Mouse (Mus musculus) C2C12 (cell line): ENCODE results near the gene Msrb3. TPM values are rescaled to one million over a fixed set of nuclear protein-coding genes. Genes with fewer than 3 reads are reported as not detected.

Experiments
- H3K27me3 ChIP-seq: one replicate; pipeline ENCODE4 v1.6.1; 2011; ENCODE audit not compliant: control insufficient read depth, insufficient read depth, insufficient read length
- H3K36me3 ChIP-seq: one replicate; pipeline ENCODE4 v1.6.1; 2011; ENCODE audit not compliant: control insufficient read depth, insufficient read depth
- H3K4me3 ChIP-seq: one replicate; pipeline ENCODE4 v1.5.1; 2011; ENCODE audit warnings: mild to moderate bottlenecking, control low read depth; ENCODE audit not compliant: poor library complexity, insufficient read depth, severe bottlenecking
- H3K79me2 ChIP-seq: one replicate; pipeline ENCODE4 v1.6.1; 2011; ENCODE audit not compliant: control insufficient read depth, insufficient read depth
- H3K79me3 ChIP-seq: one replicate; pipeline ENCODE4 v1.6.1; 2011; ENCODE audit warnings: low read depth, control low read depth
- H3ac ChIP-seq: one replicate; pipeline ENCODE3; 2011; ENCODE audit warnings: low read depth; ENCODE audit not compliant: control insufficient read depth, insufficient read length
- CEBPB ChIP-seq: IDR thresholded peaks from one replicate; pipeline ENCODE4 v1.6.1; 2011; ENCODE audit warnings: low read depth, mild to moderate bottlenecking, control low read depth, moderate library complexity
- CTCF ChIP-seq: IDR thresholded peaks from one replicate; pipeline ENCODE4 v1.5.1; 2011; ENCODE audit not compliant: control insufficient read depth, insufficient read depth, insufficient read length
- FOSL1 ChIP-seq: IDR thresholded peaks from one replicate; pipeline ENCODE4 v1.8.0; 2011; ENCODE audit warnings: mild to moderate bottlenecking, low read length; ENCODE audit not compliant: poor library complexity, insufficient read depth, severe bottlenecking
- MAX ChIP-seq: IDR thresholded peaks from one replicate; pipeline ENCODE4 v1.6.1; 2011; ENCODE audit warnings: mild to moderate bottlenecking, control low read depth
- MYOD1 ChIP-seq: IDR thresholded peaks from one replicate; pipeline ENCODE4 v1.6.1; 2011; ENCODE audit warnings: low read depth; ENCODE audit not compliant: control insufficient read depth, insufficient read length
- MYOG ChIP-seq: IDR thresholded peaks from one replicate; pipeline ENCODE4 v1.6.1; 2011; ENCODE audit not compliant: control insufficient read depth, insufficient read length; ENCODE audit errors: extremely low read depth
- USF1 ChIP-seq: IDR thresholded peaks from one replicate; pipeline ENCODE4 v1.6.1; 2011; ENCODE audit warnings: low read depth, mild to moderate bottlenecking, control low read depth, moderate library complexity
- polyA plus RNA-seq: library from polyadenylated mRNA; unstranded; fragments of >200 nt; fragmentation: generic; extraction: Trizol; gene quantifications from one replicate; pipeline ENCODE4 v1.2.1, GENCODE M21; 2012; ENCODE audit warnings: missing spikeins

The Msrb3 gene
- polyA plus RNA-seq, 1 experiment = 13.3 TPM

GRCm38 (mm10) chr10:120861674-120862073 lies 37.2 kb downstream of the Msrb3 start:
- Histone ChIP-seq H3K79me2 (no peaks in the 10 kb centered on the region), H3K4me3 (no peak overlapping the region), H3ac (no peak overlapping the region), H3K27me3 (no peaks in the 10 kb centered on the region), H3K36me3 (peaks cover 8% of the 10 kb centered on the region), H3K79me3 (no peaks in the 10 kb centered on the region)
- TF ChIP-seq MYOD1 = no peak
- TF ChIP-seq MAX = no peak
- no peak for TF ChIP-seq CTCF
- no peak for TF ChIP-seq FOSL1
- TF ChIP-seq USF1 = no peak
- no peak for TF ChIP-seq CEBPB
- TF ChIP-seq MYOG = no peak

DNA sequence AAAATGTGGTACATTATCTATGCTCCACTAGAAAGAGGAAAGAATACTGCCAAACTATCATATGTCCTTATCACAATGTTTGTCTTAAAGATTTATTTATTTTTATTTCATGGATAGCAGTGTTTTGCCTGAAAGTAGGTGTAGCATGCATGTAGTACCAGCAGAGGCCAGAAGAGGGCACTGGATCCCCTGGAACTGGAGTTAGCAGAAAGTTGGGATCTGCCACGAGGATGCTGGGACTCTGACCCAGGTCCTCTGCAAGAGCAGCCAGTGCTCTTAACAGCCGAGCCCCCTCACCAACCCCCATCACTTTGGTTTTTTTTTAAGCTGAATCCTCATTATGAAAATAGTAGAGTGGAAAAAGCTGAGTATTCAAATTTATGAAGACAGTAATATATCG lies 37.7 kb downstream of the Msrb3 start:
- H3K4me3 ChIP-seq = no peak overlapping the region
- no peaks in the 10 kb centered on the region for H3K79me3 ChIP-seq
- H3K27me3 ChIP-seq = no peaks in the 10 kb centered on the region
- no peaks in the 10 kb centered on the region for H3K79me2 ChIP-seq
- TF ChIP-seq MAX (no peak), CEBPB (no peak)
- peaks cover 8% of the 10 kb centered on the region for H3K36me3 ChIP-seq
- no peak overlapping the region for H3ac ChIP-seq

GRCm38 (mm10) chr10:120857531-120858001 lies 41.3 kb downstream of the Msrb3 start:
- peaks cover 8% of the 10 kb centered on the region for H3K36me3 ChIP-seq

GRCm38 (mm10) chr10:120854329-120854728 lies 44.6 kb downstream of the Msrb3 start:
- TF ChIP-seq CTCF (no peak), MAX (no peak), MYOG (no peak), USF1 (no peak), FOSL1 (no peak), MYOD1 (no peak), CEBPB (no peak)
- Histone ChIP-seq H3K79me3 (no peaks in the 10 kb centered on the region), H3K27me3 (no peaks in the 10 kb centered on the region), H3K4me3 (no peak overlapping the region), H3ac (no peak overlapping the region), H3K79me2 (no peaks in the 10 kb centered on the region), H3K36me3 (no peaks in the 10 kb centered on the region)

More at GRCm38 (mm10) chr10:120857531-120858001, 41.3 kb downstream of the Msrb3 start:
- no peaks in the 10 kb centered on the region for H3K79me2 ChIP-seq
- H3ac ChIP-seq = no peak overlapping the region
- TF ChIP-seq USF1 = no peak
- H3K79me3 ChIP-seq = no peaks in the 10 kb centered on the region
- H3K4me3 ChIP-seq = no peak overlapping the region
- H3K27me3 ChIP-seq = no peaks in the 10 kb centered on the region

- no peaks in the 10 kb centered on the region for H3K79me2 ChIP-seq
- H3K4me3 ChIP-seq = no peak overlapping the region
- TF ChIP-seq FOSL1 (no peak), CEBPB (no peak)
- no peak overlapping the region for H3ac ChIP-seq
- H3K27me3 ChIP-seq = no peaks in the 10 kb centered on the region
- no peaks in the 10 kb centered on the region for H3K36me3 ChIP-seq
- no peaks in the 10 kb centered on the region for H3K79me3 ChIP-seq
Observed at GRCm38 (mm10) chr10:120853816-120854215, 45.1 kb downstream of the Msrb3 start.

- TF ChIP-seq USF1 (no peak), CTCF (no peak), MAX (no peak), FOSL1 (no peak), CEBPB (no peak), MYOG (no peak), MYOD1 (no peak)
Observed at GRCm38 (mm10) chr10:120851196-120851781, 47.6 kb downstream of the Msrb3 start.

More at GRCm38 (mm10) chr10:120851196-120851781, 47.6 kb downstream of the Msrb3 start:
- peaks cover 4% of the 10 kb centered on the region for H3K36me3 ChIP-seq
- no peak overlapping the region for H3K4me3 ChIP-seq
- H3K79me2 ChIP-seq = no peaks in the 10 kb centered on the region
- H3K79me3 ChIP-seq = no peaks in the 10 kb centered on the region
- H3K27me3 ChIP-seq = no peaks in the 10 kb centered on the region
- no peak overlapping the region for H3ac ChIP-seq
